Mouse (Mus musculus) bone marrow, adult 2 months (tissue): ENCODE results near the gene Cab39l.

ENCODE experiments used
- CTCF ChIP-seq: fragments of 200-500 bp; IDR thresholded peaks from 2 replicates; pipeline ENCODE4 v1.5.1; 2011; ENCODE audit warnings: low read length, control low read depth; ENCODE audit not compliant: control insufficient read depth, insufficient read depth
- POLR2A ChIP-seq: fragments of 200-500 bp; IDR thresholded peaks from 2 replicates; pipeline ENCODE4 v1.6.1; 2011; ENCODE audit warnings: low read depth, mild to moderate bottlenecking, control low read depth, low read length, borderline replicate concordance; ENCODE audit not compliant: control insufficient read depth

DNA sequence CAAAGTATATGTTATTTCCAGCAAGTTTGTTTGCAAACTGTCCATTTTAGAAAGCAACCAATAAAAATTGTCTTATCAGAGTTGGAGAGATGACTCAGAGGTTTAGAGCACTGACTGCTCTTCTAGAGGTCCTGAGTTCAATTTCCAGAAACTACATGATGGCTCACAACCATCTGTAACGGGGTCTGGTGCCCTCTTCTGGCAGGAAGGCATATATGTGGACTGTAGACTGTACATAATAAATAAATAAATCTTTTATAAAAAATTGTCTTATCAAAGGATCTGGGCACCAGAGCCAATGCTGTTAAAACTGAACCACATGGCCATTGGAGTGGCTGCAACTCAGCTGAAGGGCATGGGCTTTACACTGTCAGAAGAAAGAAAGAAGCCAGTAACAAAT, 149.8 kb downstream of the Cab39l start:
- 0 out of 2 replicates have a peak, but pooled peaks have one; percentile 9 for TF ChIP-seq CTCF
- TF ChIP-seq POLR2A, result no peak
